Mouse (Mus musculus) forebrain, embryonic 16.5 days (tissue): ENCODE data around the gene Ppp1r13b. TPM values are rescaled to one million over a fixed set of nuclear protein-coding genes. Genes with fewer than 3 reads are reported as not detected.
A peak's percentile ranks its signal among the peaks of the same experiment; 100 is the strongest.

Source experiments
- ATAC-seq: fragments of 200-750 bp; cut with Nextera tagmentation; 2 replicates; pipeline ENCODE4 v1.8.0; 2017; ENCODE audit warnings: mild to moderate bottlenecking, moderate library complexity
- H3K27ac ChIP-seq: fragments of 300-500 bp; sonication (generic); 2 replicates; pipeline ENCODE4 v1.5.1; 2014; ENCODE audit warnings: low read length, control low read depth
- H3K27me3 ChIP-seq: fragments of 300-500 bp; sonication (generic); replicated peaks from 2 replicates; pipeline ENCODE4 v1.6.1; 2014; ENCODE audit warnings: low read length; ENCODE audit not compliant: control insufficient read depth, insufficient read depth
- H3K36me3 ChIP-seq: fragments of 300-500 bp; sonication (generic); 2 replicates; pipeline ENCODE4 v1.6.1; 2014; ENCODE audit not compliant: control insufficient read depth, insufficient read depth
- H3K4me1 ChIP-seq: fragments of 300-500 bp; sonication (generic); replicated peaks from 2 replicates; pipeline ENCODE4 v1.6.1; 2014; ENCODE audit warnings: low read length; ENCODE audit not compliant: control insufficient read depth, insufficient read depth
- H3K4me2 ChIP-seq: fragments of 300-500 bp; sonication (generic); 2 replicates; pipeline ENCODE4 v1.6.1; 2014; ENCODE audit warnings: mild to moderate bottlenecking, low read length, control low read depth
- H3K4me3 ChIP-seq: fragments of 300-500 bp; sonication (generic); replicated peaks from 2 replicates; pipeline ENCODE4 v1.5.1; 2014; ENCODE audit warnings: mild to moderate bottlenecking, low read length, control low read depth
- H3K9ac ChIP-seq: fragments of 300-500 bp; sonication (generic); replicated peaks from 2 replicates; pipeline ENCODE4 v1.6.1; 2014; ENCODE audit warnings: low read depth, low read length, control low read depth
- H3K9me3 ChIP-seq: fragments of 300-500 bp; sonication (generic); 2 replicates; pipeline ENCODE4 v1.6.1; 2016; ENCODE audit warnings: low read length; ENCODE audit not compliant: control insufficient read depth
- WGBS: fragments of 180-500 bp; shearing (Covaris S2); extraction: QIAGEN DNeasy Blood & Tissue Kit; methylation state at CpG from one replicate; pipeline ENCODE4 v1.1.7; 2014; 5-methylcytosine and 5-hydroxymethylcytosine counted together
- polyA plus RNA-seq: library from polyadenylated mRNA; unstranded; fragments of >200 nt; fragmentation: Nextera tagmentation; extraction: Ambion mirVana; gene quantifications from 2 replicates; pipeline ENCODE4 v1.2.1, GENCODE M21; 2015

The Ppp1r13b gene
- polyA plus RNA-seq, 1 experiment from 2014 or later = 23.5 TPM

DNA sequence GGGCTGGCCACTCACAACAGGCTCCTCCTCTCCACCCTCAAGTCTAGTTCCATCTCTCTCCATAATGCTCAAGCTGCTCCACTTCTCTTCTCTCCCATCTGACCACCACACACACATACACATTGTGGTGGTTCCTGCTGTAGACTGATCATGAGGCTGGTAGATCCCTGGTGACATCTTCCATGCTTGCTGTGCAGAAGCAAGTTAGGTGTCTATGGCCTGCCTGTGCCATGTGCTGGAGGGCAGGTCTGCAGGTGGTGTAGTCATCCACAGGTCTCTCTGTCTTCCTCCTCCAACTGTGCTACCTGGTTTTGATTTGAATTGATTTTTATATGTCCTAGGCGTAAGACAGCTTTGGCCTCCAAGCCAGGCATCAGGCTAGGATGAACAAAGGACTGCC lies 14.9 kb downstream of the Ppp1r13b start:
- Histone ChIP-seq H3K9ac (no peak overlapping the region), H3K4me3 (no peak overlapping the region), H3K36me3 (no peaks in the 10 kb centered on the region), H3K4me1 (peaks cover 13% of the 10 kb centered on the region), H3K27me3 (no peaks in the 10 kb centered on the region), H3K4me2 (no peak overlapping the region), H3K27ac (no peak overlapping the region), H3K9me3 (no peaks in the 10 kb centered on the region)
- no peak for ATAC-seq
- WGBS = 85% methylated on average over 1 of the region's 1 CpGs

DNA sequence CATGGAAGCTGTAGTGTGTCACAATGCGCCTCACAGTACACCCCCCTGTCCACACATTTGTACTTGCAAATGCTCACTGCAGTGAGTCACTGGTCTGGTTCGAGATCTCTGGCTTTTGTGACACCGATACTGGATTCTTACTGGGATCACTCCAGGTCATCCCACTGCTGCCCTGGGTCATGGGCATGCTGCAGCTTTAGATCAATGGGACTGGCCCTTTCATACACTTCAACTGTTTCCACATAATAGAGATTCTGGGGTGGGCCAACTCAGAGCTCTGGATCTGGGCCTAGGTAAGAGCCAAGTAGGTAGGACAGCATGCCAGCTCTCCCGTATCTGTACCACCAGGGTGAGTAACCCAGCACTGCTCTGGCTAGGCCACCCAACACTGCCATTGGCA lies 16.1 kb downstream of the Ppp1r13b start:
- 82% methylated on average over 4 of the region's 4 CpGs for WGBS

DNA sequence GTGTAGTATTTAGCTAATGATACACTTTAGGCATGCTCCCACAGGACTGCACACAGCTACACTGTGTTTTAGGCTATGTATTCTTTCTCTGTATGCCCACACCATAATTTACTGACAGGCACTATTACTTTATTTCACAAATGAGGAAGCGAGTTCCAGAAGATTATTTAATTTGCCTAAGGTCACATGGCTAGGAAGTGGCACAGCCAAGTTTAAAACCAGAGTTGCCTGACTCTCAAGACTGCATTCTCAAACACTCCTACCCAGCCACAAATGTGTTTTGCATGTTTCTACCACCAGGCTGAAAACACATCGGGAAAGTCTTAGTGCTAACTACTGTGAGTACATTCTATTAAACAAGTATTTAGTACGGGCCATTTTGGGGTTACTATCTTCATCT lies 18.7 kb downstream of the Ppp1r13b start:
- no peak overlapping the region for H3K4me2 ChIP-seq
- peaks cover 6% of the 10 kb centered on the region; the same call in 1 of the 2 replicates for H3K4me1 ChIP-seq
- no peak overlapping the region for H3K4me3 ChIP-seq
- H3K27ac ChIP-seq = no peak overlapping the region
- 86% methylated on average over 3 of the region's 3 CpGs for WGBS
- H3K27me3 ChIP-seq = no peaks in the 10 kb centered on the region
- H3K9me3 ChIP-seq = no peaks in the 10 kb centered on the region
- H3K36me3 ChIP-seq = no peaks in the 10 kb centered on the region
- H3K9ac ChIP-seq = no peak overlapping the region
- no peak for ATAC-seq

More for the DNA sequence above, 16.1 kb downstream of the Ppp1r13b start:
- Histone ChIP-seq H3K36me3 (no peaks in the 10 kb centered on the region), H3K9me3 (no peaks in the 10 kb centered on the region), H3K9ac (no peak overlapping the region), H3K4me2 (no peak overlapping the region), H3K4me1 (peaks cover 9% of the 10 kb centered on the region), H3K27ac (no peak overlapping the region), H3K27me3 (no peaks in the 10 kb centered on the region), H3K4me3 (no peak overlapping the region)
- no peak for ATAC-seq

DNA sequence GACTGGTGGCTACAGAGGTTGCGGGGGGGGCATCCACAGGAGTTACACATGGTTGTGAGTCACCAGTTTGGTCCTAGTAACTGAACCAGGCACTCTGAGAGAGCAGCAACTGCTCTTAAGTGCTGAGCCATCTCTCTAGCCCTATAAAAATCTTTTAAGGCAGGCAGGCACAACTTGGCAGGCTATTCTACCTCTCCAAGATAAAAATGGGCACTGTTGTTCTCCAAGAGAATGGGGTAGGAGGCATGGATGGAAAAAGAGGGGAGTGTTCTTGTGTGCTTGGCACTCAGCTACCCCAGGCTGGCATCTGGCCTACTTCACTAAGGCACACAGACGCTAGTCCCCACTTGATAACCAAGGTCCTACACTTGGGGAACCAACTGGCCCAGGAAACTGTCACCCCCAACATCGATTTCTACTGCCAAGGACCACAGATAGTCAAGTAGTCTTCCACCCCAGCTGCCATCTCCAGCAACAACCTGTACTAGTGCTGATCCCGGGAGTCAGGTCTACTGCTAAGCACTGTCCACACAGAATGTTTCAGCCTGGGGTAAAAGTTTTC lies 19.5 kb downstream of the Ppp1r13b start:
- Histone ChIP-seq H3K9me3 (no peaks in the 10 kb centered on the region), H3K27ac (no peak overlapping the region), H3K9ac (no peak overlapping the region), H3K36me3 (no peaks in the 10 kb centered on the region), H3K27me3 (no peaks in the 10 kb centered on the region), H3K4me2 (no peak overlapping the region), H3K4me1 (peaks cover 6% of the 10 kb centered on the region; the same call in 1 of the 2 replicates), H3K4me3 (no peak overlapping the region)
- WGBS = 77% methylated on average over 4 of the region's 4 CpGs
- no peak for ATAC-seq

DNA sequence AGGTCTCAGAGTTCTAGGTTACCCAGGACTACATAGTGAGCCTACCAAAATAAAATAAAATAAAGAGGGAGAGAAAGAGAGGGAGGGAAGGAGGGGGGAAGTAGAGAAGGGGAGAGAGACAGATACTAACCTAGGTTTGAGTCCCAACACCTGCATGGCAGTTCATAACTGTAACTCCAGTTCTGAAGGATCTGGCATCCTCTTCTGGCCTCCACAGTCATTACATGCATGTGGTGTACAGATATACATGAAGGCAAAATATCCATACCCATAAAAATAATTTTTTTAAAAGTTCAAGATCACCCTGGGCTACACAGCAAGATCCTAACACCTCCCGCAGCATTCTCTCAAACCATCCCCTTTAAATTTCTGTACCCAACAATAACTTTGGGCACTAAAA lies 20.9 kb downstream of the Ppp1r13b start:
- no peak overlapping the region for H3K9ac ChIP-seq
- no peak overlapping the region for H3K27ac ChIP-seq
- H3K4me1 ChIP-seq = peaks cover 6% of the 10 kb centered on the region; the same call in 1 of the 2 replicates
- H3K4me2 ChIP-seq = no peak overlapping the region
- H3K36me3 ChIP-seq = no peaks in the 10 kb centered on the region
- H3K4me3 ChIP-seq = no peak overlapping the region
- WGBS = 95% methylated on average over 1 of the region's 1 CpGs
- no peaks in the 10 kb centered on the region for H3K27me3 ChIP-seq
- no peaks in the 10 kb centered on the region for H3K9me3 ChIP-seq
- no peak for ATAC-seq

DNA sequence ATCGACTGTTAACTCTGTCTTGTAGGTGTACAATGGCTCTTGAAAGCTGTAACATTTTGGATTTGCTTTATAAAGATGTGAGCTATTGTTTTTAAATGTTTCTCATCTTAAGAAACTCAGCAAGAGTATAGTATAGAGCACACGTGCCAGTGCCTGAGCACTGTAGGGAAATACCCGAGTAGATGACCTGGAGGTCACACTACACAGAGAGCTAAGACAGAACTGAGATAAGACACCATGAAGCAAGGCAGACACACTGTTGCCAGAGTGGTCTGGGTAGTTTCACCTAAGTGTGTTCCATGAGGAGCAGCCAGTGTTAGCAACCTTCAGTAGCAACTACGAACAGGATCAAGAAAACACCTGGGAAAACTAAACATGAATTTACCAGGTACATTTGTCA lies 25.1 kb downstream of the Ppp1r13b start:
- H3K27me3 ChIP-seq = no peaks in the 10 kb centered on the region
- H3K9ac ChIP-seq = no peak overlapping the region
- H3K27ac ChIP-seq = no peak overlapping the region
- H3K9me3 ChIP-seq = no peaks in the 10 kb centered on the region
- no peak overlapping the region for H3K4me2 ChIP-seq
- ATAC-seq = no peak
- H3K4me3 ChIP-seq = no peak overlapping the region
- WGBS = 75% methylated on average over 4 of the region's 4 CpGs
- no peaks in the 10 kb centered on the region for H3K36me3 ChIP-seq
- no peaks in the 10 kb centered on the region for H3K4me1 ChIP-seq

DNA sequence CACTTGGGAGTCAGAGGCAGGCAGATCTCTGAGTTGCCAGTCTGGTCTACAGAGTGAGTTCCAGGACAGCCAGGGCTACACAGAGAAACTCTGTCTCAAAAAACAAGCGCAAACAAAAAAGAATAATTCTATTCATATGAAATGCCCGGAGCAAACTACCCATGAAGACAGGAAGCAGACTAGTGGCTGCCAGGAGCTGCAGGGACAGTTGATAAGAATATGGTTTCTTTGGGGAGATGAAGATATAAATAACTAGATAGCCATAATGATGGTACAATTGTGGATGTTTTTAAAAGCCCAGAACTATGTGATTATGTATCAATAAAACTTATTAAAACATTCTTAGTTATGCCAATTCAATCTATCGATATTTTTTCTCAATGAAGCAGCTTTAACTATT lies 25.9 kb downstream of the Ppp1r13b start:
- H3K36me3 ChIP-seq = no peaks in the 10 kb centered on the region
- H3K9me3 ChIP-seq = no peaks in the 10 kb centered on the region
- no peak for ATAC-seq
- no peak overlapping the region for H3K9ac ChIP-seq
- H3K27ac ChIP-seq = no peak overlapping the region
- WGBS = 87% methylated on average over 3 of the region's 3 CpGs
- no peak overlapping the region for H3K4me3 ChIP-seq
- no peak overlapping the region for H3K4me2 ChIP-seq
- H3K4me1 ChIP-seq = no peaks in the 10 kb centered on the region
- H3K27me3 ChIP-seq = no peaks in the 10 kb centered on the region

DNA sequence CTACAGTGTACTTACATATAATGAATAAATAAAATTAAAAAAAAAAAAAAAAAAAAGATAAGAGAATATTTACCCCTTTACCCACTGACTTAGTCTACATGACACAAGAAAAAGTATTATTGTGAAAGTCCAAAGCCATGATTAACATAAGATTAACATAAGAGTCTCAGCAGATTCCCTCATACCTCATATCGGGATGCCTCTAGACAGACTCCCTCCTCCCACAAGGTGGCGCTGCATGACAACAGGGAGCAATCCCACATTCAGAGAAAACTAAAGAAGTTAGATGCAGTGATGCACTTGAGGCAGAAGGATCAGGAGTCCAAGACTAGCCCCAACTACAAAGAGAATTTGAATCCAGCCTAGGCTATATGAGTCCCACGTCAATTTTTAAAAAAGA lies 29.7 kb downstream of the Ppp1r13b start:
- no peak overlapping the region for H3K4me2 ChIP-seq
- peak; percentile 62 for ATAC-seq
- H3K4me3 ChIP-seq = no peak overlapping the region
- H3K27ac ChIP-seq = no peak overlapping the region
- no peaks in the 10 kb centered on the region for H3K4me1 ChIP-seq
- H3K27me3 ChIP-seq = no peaks in the 10 kb centered on the region
- H3K36me3 ChIP-seq = no peaks in the 10 kb centered on the region
- no peaks in the 10 kb centered on the region for H3K9me3 ChIP-seq
- no peak overlapping the region for H3K9ac ChIP-seq
- 13% methylated on average over 3 of the region's 3 CpGs for WGBS

DNA sequence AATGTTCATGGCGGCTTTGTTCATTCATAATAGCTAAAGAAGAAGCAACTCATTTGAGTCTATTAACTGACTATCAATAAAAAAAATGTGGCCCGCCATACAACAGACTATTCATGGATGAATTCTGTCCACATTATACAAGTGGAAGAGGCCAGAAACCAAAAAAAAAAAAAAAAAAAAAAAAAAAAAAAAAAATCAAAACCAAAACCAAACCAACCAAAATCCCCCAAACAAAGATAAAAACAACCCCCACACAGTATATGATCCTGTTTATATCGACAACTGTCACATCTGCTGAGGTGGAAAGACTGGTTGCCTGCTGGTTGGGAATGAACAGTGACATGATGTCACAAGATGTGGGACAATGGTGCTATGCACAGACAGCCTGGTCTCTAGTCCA lies 32.4 kb downstream of the Ppp1r13b start:
- ATAC-seq = no peak
- Histone ChIP-seq H3K4me2 (no peak overlapping the region), H3K4me1 (no peaks in the 10 kb centered on the region), H3K36me3 (no peaks in the 10 kb centered on the region), H3K27ac (no peak overlapping the region), H3K27me3 (no peaks in the 10 kb centered on the region), H3K4me3 (no peak overlapping the region), H3K9me3 (no peaks in the 10 kb centered on the region), H3K9ac (no peak overlapping the region)
- 84% methylated on average over 3 of the region's 3 CpGs for WGBS

DNA sequence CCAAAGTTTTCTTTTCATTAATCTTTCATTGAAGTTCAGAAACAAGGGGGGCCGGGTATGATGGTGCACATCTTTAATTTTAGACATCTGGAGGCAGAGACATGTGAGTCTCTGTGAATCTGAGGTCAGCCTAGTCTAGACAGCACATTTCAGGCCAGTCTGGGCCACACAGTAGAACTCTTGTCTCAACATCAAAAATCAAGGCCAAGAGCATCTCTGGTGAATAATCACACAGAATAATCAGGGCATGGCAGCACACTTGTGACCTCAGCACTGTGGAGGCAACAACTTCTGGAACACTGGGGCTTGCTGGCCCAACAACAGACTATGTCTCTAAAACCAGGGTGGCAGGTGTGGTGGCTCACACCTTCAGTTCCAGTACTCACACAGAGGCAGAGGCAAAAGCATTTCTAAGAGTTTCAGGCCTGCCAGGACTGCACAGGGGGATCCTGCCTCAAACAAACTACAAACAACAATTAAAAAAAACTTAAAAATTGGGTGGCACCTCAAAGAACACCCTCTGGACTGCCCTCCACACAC lies 33.2 kb downstream of the Ppp1r13b start:
- WGBS = 72% methylated on average over 1 of the region's 1 CpGs
- Histone ChIP-seq H3K4me2 (no peak overlapping the region), H3K36me3 (no peaks in the 10 kb centered on the region), H3K9me3 (no peaks in the 10 kb centered on the region), H3K4me3 (no peak overlapping the region), H3K27me3 (no peaks in the 10 kb centered on the region), H3K4me1 (no peaks in the 10 kb centered on the region), H3K9ac (no peak overlapping the region), H3K27ac (no peak overlapping the region)
- no peak for ATAC-seq
